Mouse (Mus musculus) adipocyte (in vitro differentiated cells): Measurements from ENCODE around the gene Nol4l.
A peak's percentile ranks its signal among the peaks of the same experiment; 100 is the strongest.

Experiments
- DNase-seq: peaks from one replicate; pipeline ENCODE4 v3.0.0-alpha.2; 2016; ENCODE audit warnings: low spot score

The Nol4l gene

DNA sequence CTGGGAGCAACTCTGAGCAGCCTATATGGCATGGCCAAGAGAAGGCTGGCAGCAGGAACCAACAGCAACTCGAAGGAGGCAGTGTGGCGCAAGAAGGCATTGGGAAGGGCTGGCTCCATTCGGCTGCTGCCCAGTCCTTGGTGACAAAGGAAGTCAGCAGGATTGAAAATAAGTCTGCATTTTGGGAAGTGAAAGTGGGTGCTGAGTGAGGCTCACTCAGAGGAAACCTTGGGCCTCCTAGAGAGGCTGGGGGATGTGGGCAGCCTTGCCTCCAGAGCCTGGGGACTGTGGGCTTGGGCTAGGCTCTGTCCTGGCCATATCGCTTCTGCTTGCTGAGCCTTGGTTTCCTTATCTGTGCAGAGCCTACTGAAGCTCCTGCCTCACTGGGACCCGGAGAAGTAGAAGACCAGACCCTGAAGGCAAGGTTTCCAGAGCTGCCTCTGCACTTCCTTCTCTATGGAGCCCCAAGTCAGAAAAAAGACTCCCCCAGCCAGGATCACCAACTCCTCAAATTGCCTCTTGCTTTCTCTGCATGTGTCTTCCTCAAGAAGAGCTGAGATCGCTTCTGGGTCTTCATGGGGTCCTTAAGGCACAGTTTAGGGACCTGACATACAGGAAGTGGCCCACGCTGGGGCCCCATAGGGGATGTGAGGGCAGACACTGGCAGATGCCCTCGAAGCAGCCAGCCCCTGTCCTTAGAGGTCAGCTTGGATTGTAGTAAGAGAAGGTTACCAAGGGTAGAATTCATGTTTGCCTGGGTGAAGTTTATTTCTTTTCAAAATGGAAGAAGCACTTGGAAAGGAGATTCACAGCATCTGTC lies 14.3 kb upstream of the Nol4l start:
- DNase-seq, result peak; percentile 33

DNA sequence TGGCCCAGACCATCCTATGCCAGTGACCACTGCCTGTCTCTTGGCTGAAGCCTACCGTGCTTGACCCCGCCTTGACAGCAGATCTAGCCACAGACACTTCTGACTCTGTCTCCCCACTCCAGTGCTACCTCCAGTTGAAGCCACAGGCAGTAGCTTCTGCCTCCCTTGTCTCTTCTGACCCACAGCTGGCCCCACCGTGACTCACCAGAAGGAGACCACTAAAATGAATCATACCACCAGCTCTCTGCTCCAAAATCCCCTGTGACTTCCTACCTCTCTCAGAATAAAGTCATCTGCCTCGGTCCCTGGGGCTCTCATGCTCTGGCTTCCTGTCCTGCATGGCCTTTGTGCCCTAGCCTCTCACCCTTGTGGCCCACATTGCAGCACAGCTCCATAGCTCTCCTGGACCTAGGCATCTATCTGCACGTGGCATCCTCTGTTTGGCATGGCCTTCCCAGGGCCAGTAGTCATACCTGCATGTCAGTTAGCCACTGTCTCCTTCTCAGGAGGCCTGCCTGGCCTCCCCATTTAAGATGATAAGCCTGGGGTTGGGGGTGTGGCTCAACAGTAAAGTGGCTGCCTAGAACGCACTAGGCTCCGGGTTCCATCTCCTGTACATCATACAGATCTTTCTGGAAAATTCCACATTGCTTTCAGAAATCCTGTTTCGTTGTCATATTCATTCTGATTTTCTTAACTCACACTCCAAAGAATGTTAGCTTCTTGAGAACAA lies 13.3 kb upstream of the Nol4l start:
- DNase-seq, result no peak

DNA sequence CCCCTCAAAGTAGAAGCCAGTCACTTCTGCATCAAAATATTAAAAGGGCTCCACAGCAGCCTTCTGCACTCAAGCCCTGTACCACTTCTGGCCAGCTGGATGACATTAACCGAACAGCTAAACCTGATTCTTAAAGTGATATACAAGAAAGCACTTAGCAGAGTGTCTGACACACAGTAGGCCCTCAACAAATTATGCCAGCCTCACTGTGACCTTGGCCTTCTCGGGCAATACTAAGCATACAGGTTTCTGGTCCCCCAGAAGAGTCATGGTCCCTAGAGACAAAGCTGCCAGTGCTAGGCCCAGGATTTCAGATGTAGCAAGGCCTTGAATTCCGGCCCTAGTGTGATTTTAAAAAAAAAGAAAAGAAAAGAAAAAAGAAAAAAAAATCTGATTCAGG lies 9.1 kb upstream of the Nol4l start:
- DNase-seq, result no peak

GRCm38 (mm10) chr2:153533981-153534380 lies 4.2 kb upstream of the Nol4l start:
- no peak for DNase-seq

- no peak for DNase-seq
Observed at GRCm38 (mm10) chr2:153530948-153531347, 1.2 kb upstream of the Nol4l start.

- no peak for DNase-seq
Observed at GRCm38 (mm10) chr2:153529365-153529781, 398 bp downstream of the Nol4l start.

DNA sequence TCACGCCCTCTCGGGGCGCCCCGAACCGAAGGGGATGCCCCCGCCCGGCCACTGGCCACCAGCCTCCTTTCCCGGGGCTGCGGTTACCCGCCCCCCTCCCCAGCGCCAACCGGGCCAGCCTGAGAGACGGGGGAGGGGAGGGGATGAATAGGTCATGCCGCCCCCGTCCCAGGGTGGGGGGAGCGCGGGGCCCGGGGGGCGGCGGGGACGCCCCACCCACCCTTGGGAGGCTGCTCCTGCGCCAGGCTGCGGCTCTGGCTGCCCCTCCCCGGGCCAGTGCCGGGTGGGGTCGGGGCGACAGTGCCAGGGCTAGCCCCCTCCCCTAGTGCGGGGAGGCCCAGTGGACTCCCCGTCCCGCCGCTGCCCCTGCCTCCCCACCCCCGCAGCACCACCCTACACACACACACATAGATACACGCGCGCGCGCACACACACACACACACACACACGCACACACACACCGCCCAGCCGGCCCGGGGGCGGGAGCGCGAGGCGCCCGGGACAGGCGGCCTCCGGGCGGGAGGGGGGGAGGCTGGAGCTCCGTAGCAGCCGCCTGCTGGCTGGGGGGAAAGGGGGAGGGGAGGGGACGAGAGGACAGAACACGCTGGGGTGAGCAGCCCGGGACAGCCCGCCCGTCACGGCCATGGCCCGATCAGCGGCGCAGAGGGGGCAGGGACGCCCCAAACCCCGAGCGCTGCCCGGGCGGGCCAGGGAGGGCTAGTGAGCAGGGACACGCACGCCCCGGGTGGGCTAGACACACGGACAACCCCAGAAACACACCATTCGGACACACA lies 1.0 kb downstream of the Nol4l start:
- no peak for DNase-seq

- no peak for DNase-seq
Observed at GRCm38 (mm10) chr2:153527580-153528531, 1.9 kb downstream of the Nol4l start.

DNA sequence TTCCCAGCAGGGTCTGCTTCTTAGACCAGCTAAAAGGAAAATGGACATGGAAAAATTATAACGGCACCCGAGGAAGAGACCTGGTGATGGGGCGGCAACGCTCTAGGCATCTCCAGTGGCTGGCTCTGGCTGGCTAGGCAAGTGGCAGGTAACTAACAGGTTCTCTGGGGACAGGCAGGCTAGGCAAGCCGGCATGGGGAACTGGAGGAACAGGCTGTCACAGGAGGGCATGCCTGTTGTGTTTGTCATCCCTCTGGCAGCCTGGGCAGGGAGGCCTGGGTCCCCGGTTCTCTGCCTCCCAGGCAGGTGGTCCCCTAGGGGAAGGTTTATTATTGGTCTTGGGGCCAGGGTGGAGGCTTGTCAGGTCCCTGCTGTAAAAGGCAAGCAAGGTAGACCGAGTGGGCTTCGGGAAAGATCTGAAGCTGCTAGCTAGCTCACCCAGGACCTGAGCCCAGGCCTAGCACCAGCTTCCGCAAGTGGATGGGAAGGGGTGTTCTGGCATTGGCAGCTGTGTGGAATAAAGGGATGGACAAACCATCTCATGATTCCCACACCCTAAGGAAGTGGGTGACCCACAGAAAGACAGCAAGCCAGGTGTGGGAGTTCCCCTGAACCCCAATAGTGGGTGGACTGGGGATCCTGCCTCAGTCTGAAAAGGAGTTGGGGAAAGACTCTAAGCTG lies 2.8 kb downstream of the Nol4l start:
- no peak for DNase-seq

DNA sequence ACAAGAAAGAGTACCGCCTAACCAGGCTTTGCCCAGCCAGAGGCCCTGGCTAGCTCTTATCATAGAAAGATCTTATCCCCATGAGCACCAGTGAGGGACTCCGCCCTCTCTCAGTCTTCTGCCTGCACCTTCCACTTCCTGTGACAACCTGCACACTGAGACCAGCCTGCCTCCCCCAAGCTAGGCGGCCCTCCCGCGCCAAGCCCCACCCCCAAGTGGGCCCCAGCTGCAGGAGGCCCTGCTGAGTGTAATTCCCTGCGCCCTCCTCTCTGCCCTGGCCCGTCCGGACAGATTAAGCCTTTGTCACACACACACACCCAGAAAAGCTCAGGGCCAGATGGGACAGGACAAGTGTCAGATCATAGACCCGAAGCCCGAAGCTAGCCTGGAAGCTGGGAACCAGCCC lies 3.9 kb downstream of the Nol4l start:
- DNase-seq, result no peak

- no peak for DNase-seq
Observed at GRCm38 (mm10) chr2:153524727-153525126, 5.0 kb downstream of the Nol4l start.

- DNase-seq, result no peak
Observed at GRCm38 (mm10) chr2:153523656-153524055, 6.1 kb downstream of the Nol4l start.

GRCm38 (mm10) chr2:153523143-153523542 lies 6.6 kb downstream of the Nol4l start:
- DNase-seq, result no peak

DNA sequence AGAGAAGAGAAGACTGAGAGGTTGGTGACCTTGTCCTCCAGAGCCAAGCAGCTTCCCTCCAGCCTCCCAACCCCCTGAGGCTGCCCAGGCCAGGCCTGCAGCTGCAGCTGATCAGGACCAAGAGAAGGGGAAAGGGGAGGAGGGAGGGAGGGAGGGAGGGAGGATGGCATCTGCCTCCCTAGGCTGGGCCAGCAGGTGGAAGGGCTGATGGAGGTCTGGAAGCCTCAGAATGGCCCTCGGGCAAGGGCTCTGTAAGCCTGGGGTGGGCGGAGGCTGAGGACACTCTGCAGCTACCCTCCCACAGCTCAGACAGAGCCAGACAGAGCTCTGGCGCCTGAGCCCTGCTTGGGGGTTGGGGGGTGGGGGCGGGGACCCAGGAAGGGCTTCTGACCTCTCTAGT lies 7.5 kb downstream of the Nol4l start:
- no peak for DNase-seq

DNA sequence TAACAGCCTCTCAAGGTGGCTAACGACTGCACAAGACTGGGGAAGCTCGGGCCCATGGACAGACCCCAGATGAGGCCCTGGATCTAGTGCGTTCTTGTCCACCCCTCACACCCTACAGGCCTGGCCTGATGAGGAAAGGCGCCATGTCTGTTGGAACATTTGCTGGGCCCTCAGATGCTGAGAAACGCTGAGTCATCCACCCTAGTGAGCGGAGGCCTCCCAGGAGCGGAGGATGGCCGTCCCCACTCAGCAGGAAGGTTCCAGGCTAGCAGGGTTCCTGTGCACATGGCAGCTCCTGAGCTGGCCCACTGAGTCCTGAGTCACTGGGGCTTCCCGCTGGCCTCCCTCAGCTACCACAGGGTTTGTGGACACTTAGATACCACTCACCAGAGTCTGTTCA lies 9.7 kb downstream of the Nol4l start:
- no peak for DNase-seq

DNA sequence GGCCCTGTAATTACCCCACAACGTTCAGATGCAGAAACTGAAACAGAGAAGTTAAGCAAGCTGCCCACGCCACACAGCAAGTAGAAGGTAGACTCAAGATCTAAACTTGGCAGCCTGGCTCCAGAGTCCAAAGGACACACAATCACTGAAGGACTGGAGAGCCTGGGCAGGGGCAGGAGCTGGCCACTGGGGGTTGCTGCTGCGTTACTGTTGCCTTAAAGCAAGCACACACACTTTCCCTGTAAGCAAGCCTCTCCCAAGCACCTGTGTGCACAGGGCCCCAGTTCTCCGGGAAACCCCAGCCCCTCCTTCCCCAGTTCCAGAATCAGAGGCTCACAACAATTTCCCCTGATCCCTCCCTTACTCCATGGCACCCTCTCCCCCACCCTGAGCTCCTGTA lies 12.8 kb downstream of the Nol4l start:
- DNase-seq, result peak; percentile 13

DNA sequence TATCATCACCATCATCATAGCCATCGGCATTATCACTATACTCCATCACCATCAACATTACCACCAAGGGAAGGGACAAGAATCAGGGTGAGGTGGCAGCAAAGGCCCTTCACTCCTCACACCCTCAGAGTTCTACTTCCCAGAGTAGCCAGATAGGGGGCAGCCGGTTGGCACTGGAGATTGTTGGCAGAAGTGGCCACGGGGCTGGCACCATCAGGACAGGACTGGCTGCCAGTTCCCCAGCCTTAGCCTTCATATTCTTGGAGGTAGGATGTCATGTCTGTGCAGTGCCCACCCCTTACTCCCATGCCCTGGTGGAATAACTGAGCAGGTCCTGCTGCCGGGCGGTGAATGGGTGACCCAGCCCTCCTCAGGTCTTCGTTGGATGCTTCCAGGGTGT lies 14.2 kb downstream of the Nol4l start:
- DNase-seq, result no peak

DNA sequence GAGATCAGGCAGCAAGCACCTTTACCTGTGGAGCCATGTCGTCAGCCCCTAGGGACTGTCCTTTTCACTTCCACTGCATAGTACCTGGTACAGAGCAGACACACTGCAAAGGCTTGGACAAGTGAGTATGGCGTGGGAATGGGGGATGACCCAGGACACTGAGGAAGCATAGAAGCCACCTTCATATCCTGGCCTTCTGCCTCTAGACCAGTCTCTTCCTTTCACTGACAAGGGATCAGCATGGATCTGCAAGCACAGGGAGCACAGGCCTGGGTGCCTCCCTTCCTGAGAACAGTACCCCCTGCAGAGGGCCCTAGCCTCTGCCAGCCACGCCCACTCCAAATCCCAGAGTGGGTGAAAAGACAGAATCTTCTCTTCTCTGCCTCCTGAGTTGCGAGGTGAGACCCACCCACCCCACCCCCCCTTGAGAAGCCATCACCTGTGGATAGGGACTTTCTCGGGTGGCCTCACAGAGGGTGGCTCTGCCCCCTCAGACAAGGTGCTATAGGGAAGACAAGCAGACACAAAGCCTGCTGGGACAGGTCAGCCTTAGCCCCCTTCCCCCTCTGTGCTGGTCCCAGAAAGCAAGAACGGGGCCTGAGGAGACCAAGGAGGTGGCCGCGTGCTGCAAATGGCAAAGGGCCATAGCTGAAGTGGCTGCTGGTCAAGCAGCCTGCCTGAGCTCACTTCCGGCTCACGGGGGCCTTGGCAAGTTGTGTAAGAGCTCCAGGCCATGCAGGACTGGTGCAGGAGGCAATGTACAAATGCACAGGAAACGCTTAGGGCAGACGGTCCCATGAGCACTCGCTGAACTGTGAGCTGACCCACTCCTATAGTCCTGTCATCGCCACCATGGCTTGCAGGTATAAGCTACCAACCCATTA lies 15.0 kb downstream of the Nol4l start:
- DNase-seq, result no peak

GRCm38 (mm10) chr2:153513983-153514382 lies 15.8 kb downstream of the Nol4l start:
- DNase-seq, result no peak
